Mouse (Mus musculus) layer of hippocampus, adult 2 months (tissue): ENCODE measurements at regions not wholly inside any gene's neighbourhood (a gene's known extent, or its start where the extent isn't known, plus 50 kb on each side); places are given as distances from the start of the nearest gene placed in this dataset.
A peak's percentile ranks its signal among the peaks of the same experiment; 100 is the strongest.
"Not testable (repeated sequence)": the region's sequence is repeated elsewhere in the genome, so short reads cannot be mapped to it uniquely, and the experiment has no call there.

ENCODE experiments used
- DNase-seq, 2 experiments: peaks; one replicate each; pipeline ENCODE4 v3.0.0; 2022; ENCODE audit warnings: low spot score in 2 of 2
- H3K27ac ChIP-seq: fragments of 200-600 bp; 2 replicates; pipeline ENCODE4 v1.8.1; 2022
- H3K4me3 ChIP-seq: fragments of 200-600 bp; 2 replicates; pipeline ENCODE4 v1.8.1; 2022; ENCODE audit warnings: mild to moderate bottlenecking
- CTCF ChIP-seq: fragments of 200-600 bp; conservative IDR thresholded peaks from 2 replicates; pipeline ENCODE4 v1.8.1; 2022; ENCODE audit warnings: antibody characterized with exemption, mild to moderate bottlenecking, moderate library complexity

- H3K27ac ChIP-seq: no peak overlapping the region
- H3K4me3 ChIP-seq: no peak overlapping the region
- no peak for DNase-seq
- no peak for TF ChIP-seq CTCF
Measured at GRCm38 (mm10) chr15:37099176-37099575, 91.6 kb upstream of the Zfp706 start.

DNA sequence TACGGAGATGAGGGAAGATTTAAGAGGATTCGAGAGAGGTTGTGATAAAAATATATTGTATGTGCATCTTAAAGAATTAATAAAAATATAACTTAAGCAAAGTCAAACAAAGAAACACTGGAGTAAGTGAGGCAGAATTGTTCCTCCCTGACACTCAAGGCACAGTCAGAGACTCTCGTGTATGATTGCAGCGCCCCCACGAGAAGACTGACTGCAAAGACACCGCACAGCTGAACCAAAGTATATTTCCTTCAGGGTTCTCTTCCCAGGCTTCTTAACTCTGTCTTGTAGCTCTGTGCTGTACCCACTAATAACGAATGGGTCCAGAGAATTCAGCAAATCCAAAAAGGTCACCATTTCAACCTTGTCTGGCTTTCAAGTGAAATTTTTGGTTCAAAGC lies 89.9 kb upstream of the Zfp706 start:
- TF ChIP-seq CTCF: peak; percentile 45
- Histone ChIP-seq H3K27ac (no peak overlapping the region), H3K4me3 (no peak overlapping the region)
- no peak for DNase-seq

DNA sequence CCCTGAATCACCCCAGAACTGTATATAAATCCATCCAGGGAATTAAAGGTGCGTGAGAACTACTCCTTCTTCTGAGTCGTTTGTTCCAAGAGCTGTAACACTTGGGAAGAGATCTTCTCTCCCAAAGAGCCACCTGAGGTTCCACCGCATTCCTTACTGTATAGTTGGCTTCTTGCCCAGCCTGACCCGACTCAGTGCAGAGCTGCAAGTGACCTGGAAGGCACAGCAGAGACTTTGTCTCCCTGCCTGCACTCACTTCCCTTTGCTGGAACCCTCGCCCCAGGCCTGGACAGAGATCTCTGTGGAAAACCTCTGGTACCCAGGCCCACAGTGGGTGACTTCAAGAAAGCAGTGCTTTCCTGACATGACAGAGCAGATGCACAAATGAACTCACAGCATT lies 83.6 kb upstream of the Zfp706 start:
- not testable (repeated sequence) for DNase-seq, H3K27ac ChIP-seq, H3K4me3 ChIP-seq

- Histone ChIP-seq H3K4me3 (no peak overlapping the region), H3K27ac (no peak overlapping the region)
- no peak for DNase-seq
- peak; percentile 34 for TF ChIP-seq CTCF
Measured at GRCm38 (mm10) chr15:37083726-37084125, 76.2 kb upstream of the Zfp706 start.

DNA sequence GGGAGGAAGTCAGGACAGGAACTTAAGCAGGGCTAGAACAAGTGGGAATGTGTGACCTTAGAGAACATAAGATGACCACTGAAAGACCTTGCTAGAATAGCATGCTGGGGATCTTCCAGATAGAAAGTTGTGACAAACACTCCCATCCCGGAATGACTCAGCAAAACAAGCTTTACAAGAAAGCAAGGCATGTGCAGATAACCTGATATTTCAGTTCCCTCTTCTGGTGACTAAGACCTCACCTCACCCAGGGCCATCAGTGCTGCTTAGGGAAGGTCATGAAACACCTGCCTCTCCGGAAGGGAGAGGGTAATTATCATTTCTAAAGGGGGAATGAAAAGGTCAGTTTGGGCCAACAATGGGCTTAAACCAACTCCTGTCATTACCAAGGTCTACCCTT lies 74.3 kb upstream of the Zfp706 start:
- no peak overlapping the region for H3K4me3 ChIP-seq
- no peak overlapping the region for H3K27ac ChIP-seq
- TF ChIP-seq CTCF: no peak
- no peak for DNase-seq

GRCm38 (mm10) chr15:37080931-37081330 lies 73.4 kb upstream of the Zfp706 start:
- H3K4me3 ChIP-seq: no peak overlapping the region
- TF ChIP-seq CTCF: no peak
- DNase-seq: no peak
- no peak overlapping the region for H3K27ac ChIP-seq

DNA sequence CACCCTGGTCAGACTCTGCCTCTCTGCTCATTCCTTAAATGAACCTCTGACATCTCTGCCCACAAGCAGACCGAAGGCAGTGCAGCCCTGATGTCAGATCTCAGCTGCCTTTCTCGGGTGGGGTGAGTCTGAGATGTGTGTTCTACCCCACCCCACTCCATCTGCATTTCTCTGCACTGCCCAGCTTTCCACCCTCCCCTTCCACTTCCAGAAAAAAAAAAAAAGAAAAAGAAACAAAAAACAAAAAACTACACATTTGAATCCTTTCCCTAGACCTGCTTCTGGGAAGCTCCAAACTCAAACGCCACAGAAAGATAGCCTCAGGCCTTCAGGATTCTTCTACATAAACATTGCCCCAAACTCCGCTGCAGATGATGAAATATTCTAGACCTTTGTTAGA lies 72.8 kb upstream of the Zfp706 start:
- no peak overlapping the region for H3K27ac ChIP-seq
- no peak overlapping the region for H3K4me3 ChIP-seq
- no peak for TF ChIP-seq CTCF
- DNase-seq: no peak

- DNase-seq, H3K4me3 ChIP-seq, H3K27ac ChIP-seq: not testable (repeated sequence)
Measured at GRCm38 (mm10) chr15:37074207-37074606, 66.6 kb upstream of the Zfp706 start.

- DNase-seq: no peak
Measured at GRCm38 (mm10) chr15:37072202-37072862, 64.8 kb upstream of the Zfp706 start.

DNA sequence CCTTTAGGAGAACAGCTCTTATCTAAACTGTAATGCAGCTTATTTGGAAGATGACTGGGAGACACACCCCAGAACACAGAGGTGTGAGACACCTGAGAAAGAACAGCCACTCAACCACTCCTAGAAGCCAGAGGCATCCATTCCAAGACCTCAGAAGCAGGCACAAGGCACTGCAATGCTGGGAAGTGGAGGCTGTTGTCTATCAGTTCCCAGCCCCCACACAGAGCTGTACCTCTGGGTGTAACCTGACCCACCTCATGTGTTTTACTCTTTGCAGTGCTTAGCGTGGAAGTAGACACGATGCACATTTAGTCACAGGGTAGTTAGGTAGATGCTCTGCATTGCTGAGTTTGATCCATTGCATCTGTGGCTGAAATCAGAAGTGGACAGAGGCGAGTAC lies 62.6 kb upstream of the Zfp706 start:
- Histone ChIP-seq H3K27ac (no peak overlapping the region), H3K4me3 (no peak overlapping the region)
- no peak for DNase-seq
- TF ChIP-seq CTCF: no peak

More at GRCm38 (mm10) chr15:37072202-37072862, 64.8 kb upstream of the Zfp706 start:
- H3K4me3 ChIP-seq: no peak overlapping the region
- TF ChIP-seq CTCF: no peak
- no peak overlapping the region for H3K27ac ChIP-seq

GRCm38 (mm10) chr15:37067326-37067725 lies 59.8 kb upstream of the Zfp706 start:
- H3K27ac ChIP-seq: no peak overlapping the region
- DNase-seq: no peak
- TF ChIP-seq CTCF: no peak

GRCm38 (mm10) chr15:37065926-37066550 lies 58.5 kb upstream of the Zfp706 start:
- no peak for DNase-seq
- Histone ChIP-seq H3K4me3 (no peak overlapping the region), H3K27ac (peak overlapping the region; percentile 67)
- TF ChIP-seq CTCF: no peak

More at GRCm38 (mm10) chr15:37067326-37067725, 59.8 kb upstream of the Zfp706 start:
- no peak overlapping the region for H3K4me3 ChIP-seq

GRCm38 (mm10) chr15:37065408-37065807 lies 57.8 kb upstream of the Zfp706 start:
- Histone ChIP-seq H3K4me3 (no peak overlapping the region), H3K27ac (peak overlapping the region; percentile 67)
- no peak for TF ChIP-seq CTCF
- no peak for DNase-seq

DNA sequence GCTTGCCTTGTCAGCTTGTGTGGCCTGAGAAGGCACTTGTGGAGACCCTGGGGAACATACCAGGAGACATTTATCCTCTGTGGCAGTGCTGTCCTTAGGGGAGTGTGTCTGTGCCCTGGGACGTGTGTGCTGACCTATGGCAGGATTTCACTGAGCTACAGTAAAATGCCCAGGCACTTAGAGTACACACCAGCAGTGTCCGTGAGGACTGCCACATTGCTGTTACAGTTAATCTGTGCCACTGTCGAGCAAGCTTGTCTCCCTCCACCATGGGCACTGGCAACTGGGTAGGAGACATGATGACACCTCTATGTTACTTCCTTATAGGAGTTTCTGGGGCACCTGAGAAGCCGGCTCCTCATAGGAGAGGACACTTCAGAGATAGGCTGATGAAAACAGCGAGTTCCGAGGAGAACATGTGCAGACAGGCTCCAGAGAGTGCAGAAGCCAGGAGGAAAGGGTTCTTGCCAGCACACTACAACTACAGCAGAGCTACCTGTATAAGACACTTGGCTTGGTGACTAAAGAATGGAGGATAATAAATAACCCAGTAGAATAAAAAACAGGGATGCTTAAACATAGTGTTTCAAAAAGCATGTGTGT lies 56.3 kb upstream of the Zfp706 start:
- Histone ChIP-seq H3K27ac (peak overlapping the region; percentile 81; the same call in 1 of the 2 replicates), H3K4me3 (no peak overlapping the region)
- no peak for TF ChIP-seq CTCF
- DNase-seq: no peak
